Mouse (Mus musculus) left cerebral cortex, postnatal 14 days (tissue): ENCODE data around the gene Thada. TPM values are rescaled to one million over a fixed set of nuclear protein-coding genes. Genes with fewer than 3 reads are reported as not detected.

Source experiments
- DNase-seq, 2 experiments: peaks; one replicate each; pipeline ENCODE4 v3.0.0; 2021 to 2022; ENCODE audit warnings: low spot score in 2 of 2, mixed read lengths in 1 of 2
- intact Hi-C: fragments of 180-260 bp; cut with DNase I; formaldehyde crosslinking; loops from one replicate; pipeline ENCODE4 v1.15.1; 2025
- total RNA-seq, 2 experiments: library from RNA; stranded (reverse); gene quantifications; 2 replicates each; pipeline ENCODE4 v1.2.3; 2021

Gene Thada
- total RNA-seq, 2 experiments from 2014 or later: 11.4 to 14.1 TPM

GRCm38 (mm10) chr17:84480464-84481355, 14.7 kb upstream of the Thada start:
- DNase-seq: no peak
- intact Hi-C loops: no loop called here

GRCm38 (mm10) chr17:84478276-84478675, 12.3 kb upstream of the Thada start:
- intact Hi-C loops: no loop called here
- DNase-seq: no peak

- DNase-seq: no peak
- intact Hi-C loops: no loop called here
These were observed 11.2 kb upstream of the Thada start for GRCm38 (mm10) chr17:84477176-84477575.

GRCm38 (mm10) chr17:84474312-84474711, 8.3 kb upstream of the Thada start:
- intact Hi-C loops: no loop called here
- peak; percentile 35 to 45 for DNase-seq

- intact Hi-C loops: no loop called here
- DNase-seq: no peak
These were observed 31.0 kb downstream of the Thada start for GRCm38 (mm10) chr17:84435012-84435411.

- DNase-seq: no peak
- intact Hi-C loops: no loop called here
These were observed 31.8 kb downstream of the Thada start for GRCm38 (mm10) chr17:84434233-84434632.

GRCm38 (mm10) chr17:84431991-84432390, 34.0 kb downstream of the Thada start:
- no peak for DNase-seq
- intact Hi-C loops: no loop called here

- intact Hi-C loops: no loop called here
- no peak for DNase-seq
These were observed 41.7 kb downstream of the Thada start for GRCm38 (mm10) chr17:84424258-84424657.

- intact Hi-C loops: no loop called here
- DNase-seq: no peak
These were observed 43.1 kb downstream of the Thada start for GRCm38 (mm10) chr17:84422916-84423315.

GRCm38 (mm10) chr17:84422001-84422785, 43.8 kb downstream of the Thada start:
- intact Hi-C loops: no loop called here

GRCm38 (mm10) chr17:84421042-84421441, 45.0 kb downstream of the Thada start:
- DNase-seq: no peak
- intact Hi-C loops: no loop called here

More at GRCm38 (mm10) chr17:84422001-84422785, 43.8 kb downstream of the Thada start:
- no peak for DNase-seq

GRCm38 (mm10) chr17:84420276-84420639, 45.7 kb downstream of the Thada start:
- intact Hi-C loops: no loop called here
- DNase-seq: no peak

- intact Hi-C loops: no loop called here
- peak; percentile 73 to 80 for DNase-seq
These were observed 46.4 kb downstream of the Thada start for GRCm38 (mm10) chr17:84419326-84420275.

GRCm38 (mm10) chr17:84415936-84416335, 50.1 kb downstream of the Thada start:
- DNase-seq: no peak
- intact Hi-C loops: no loop called here

GRCm38 (mm10) chr17:84408731-84409130, 57.3 kb downstream of the Thada start:
- intact Hi-C loops: no loop called here
- no peak for DNase-seq

GRCm38 (mm10) chr17:84405616-84406015, 60.4 kb downstream of the Thada start:
- intact Hi-C loops: no loop called here

GRCm38 (mm10) chr17:84401796-84402195, 64.2 kb downstream of the Thada start:
- intact Hi-C loops: no loop called here

More at GRCm38 (mm10) chr17:84405616-84406015, 60.4 kb downstream of the Thada start:
- no peak for DNase-seq

GRCm38 (mm10) chr17:84399431-84399830, 66.6 kb downstream of the Thada start:
- intact Hi-C loops: no loop called here
- no peak for DNase-seq

More at GRCm38 (mm10) chr17:84401796-84402195, 64.2 kb downstream of the Thada start:
- no peak for DNase-seq

- DNase-seq: no peak
- intact Hi-C loops: no loop called here
These were observed 76.0 kb downstream of the Thada start for GRCm38 (mm10) chr17:84390026-84390425.
